Mouse (Mus musculus): Measurements from ENCODE around the gene Mysm1. TPM values are rescaled to one million over a fixed set of nuclear protein-coding genes. Genes with fewer than 3 reads are reported as not detected.

The Mysm1 gene
- 32.4 and 33.2 TPM in 2 replicates for total RNA-seq (2021)
- long read RNA-seq, full-length matches to known transcripts: 3 of 8 reads
- long read RNA-seq, partial matches to known transcripts: 3 of 8 reads
- long read RNA-seq, other reads (novel, unspliced or antisense): 2 of 8 reads

DNA sequence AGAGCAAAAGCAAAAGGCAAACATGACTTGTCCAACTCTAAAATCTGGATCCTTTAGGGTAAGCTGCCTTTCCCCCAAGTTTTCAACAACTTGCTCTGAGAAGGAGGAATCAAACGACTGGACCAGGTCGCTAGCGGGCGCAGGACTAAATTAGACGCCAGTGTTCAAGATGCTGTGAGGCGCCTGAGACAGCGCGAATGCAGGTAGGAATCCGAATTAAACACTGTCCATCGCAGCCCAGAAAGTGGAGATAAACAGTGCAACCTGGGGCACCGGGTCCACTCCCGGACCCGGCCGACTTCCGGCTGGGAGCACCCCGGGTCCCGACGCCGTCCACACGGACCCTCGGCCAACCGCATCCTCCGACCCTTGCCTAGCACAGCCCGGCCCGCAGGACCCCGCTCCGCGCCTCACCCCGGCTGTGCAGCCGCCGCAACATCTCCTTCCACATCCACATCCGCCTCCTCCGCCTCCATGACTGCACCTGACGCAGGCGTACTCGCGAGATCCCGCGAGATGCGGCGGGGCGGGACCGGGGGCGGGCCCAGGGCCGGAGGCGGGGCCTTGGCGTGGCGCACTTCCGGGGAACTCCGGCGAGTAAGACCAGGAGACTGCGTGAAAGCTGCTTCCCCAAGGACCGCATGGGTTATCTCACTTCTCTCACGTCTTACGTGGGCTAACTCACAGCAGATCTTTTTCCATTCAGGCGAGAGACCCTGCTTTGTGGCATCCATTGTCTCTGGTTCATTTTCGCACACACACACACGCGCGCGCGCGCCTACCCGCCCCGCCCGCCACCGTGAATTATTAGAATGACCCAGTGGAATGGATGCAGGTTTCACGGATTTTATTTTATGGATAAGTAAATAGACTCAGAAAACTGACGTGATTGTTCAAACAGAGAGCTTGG is at the start of gene Mysm1:
Mysm1 (minus strand) TSS at position 511 of the 910 bp plus-strand sequence.
- peak; percentile 96 for DNase-seq

DNA sequence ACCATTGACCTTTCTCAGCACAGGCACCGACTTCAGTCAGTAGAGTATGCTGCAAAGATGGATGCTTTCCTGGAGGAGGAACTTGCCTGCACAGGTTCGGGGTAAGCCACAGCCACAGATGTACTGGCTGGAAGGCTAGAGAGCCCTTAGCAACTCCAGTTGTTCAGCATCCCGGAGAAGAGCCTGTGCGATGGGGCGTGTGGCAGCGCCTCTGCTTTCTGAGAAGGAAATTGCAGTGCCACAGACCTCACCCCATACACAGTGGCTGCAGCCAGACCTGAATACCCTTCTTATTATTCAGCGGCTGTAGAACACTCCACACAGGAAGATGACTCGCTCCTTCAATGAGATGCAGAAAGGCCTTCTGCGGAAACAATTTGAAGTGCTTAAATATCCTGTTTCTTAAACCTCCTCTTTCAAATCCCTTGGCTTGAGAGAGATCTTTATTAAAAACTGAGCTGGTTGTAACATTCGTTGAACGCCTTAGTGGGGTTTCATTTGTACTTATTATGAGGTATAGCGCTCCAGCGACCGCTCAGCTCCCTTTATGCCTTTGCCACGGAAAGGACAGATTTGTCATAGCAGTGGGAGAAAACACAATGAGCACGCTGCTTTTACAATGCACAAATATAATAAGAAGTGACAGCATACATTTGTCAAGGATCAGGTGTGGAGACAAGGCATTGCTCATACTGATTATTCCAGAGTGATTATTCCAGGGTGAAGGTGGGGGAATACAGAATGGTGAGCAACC is 47.1 kb upstream of the Mysm1 start:
- DNase-seq: no peak

DNA sequence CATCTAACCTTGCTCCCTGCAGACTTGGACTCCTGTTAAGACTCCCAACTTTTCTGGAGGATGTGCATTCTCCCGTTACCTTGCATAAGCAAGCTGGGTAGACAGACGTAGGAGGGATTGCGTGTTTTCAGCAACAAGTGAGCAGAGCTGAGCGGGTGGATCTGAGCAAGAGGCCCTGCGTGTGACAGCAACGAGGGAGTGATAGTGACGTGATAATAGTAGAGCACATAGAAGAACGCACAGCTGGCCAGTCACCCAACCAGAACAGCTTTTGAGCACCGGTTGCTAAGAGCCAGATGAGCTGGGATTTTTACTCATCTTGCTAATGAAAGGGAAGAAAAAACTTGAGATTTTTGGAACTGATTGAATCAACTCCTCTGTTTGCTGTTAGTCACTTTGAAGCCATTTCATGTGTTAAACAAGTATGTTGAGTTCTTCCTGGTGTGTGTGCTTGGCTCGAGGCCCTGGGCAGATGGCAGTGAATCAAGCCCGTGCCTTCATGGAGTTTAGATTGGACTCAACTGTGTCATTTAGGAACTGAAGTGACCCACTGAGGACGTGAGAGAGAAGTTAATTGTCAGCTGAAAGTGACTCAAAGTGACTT is 44.6 kb upstream of the Mysm1 start:
- no peak for DNase-seq

DNA sequence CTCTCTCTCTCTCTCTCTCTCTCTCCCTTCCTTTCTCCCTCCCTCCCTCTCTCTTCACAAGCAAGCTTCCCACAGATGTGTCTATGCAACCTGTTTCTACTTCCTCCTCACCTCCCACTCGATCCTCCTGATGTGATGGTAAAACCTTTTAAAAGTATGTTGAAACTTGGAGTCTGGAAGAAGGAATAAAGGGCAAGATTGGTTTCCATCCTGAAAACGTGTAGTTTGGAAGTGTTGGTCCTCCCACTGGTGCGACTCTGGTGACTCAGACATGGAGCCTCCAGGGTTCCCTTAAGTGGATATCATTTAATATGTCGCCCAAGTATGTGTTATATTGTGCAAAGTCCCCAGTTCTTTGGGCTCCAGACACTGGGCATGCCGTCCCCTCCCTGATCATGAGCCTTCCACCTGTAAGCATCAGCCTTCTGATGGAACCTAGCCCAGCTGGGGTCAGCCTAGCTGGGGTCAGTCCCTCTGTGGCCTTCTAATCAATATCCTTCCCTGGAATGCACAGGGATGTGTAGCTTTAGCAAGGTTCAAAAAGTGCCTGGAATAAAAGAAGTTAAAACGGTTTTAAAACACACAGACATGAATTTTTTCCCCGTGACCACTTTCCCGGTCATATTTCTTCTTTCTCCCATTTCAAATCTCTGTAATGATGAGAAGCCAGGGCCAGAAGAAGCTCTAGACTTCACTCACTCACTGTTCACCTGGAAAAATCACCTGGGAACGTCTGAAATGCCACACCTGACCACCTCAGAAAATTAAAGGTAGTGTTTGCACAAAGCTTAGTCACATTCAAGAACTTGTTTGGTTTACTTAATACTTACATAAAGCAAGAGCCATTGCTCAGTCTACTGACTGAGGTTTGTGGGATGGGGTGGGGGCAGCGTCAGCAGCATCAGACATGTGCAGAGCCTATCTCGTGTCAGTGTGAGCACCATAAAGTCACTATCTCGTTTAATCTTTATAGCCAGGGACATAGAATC is 43.0 kb upstream of the Mysm1 start:
- no peak for DNase-seq

DNA sequence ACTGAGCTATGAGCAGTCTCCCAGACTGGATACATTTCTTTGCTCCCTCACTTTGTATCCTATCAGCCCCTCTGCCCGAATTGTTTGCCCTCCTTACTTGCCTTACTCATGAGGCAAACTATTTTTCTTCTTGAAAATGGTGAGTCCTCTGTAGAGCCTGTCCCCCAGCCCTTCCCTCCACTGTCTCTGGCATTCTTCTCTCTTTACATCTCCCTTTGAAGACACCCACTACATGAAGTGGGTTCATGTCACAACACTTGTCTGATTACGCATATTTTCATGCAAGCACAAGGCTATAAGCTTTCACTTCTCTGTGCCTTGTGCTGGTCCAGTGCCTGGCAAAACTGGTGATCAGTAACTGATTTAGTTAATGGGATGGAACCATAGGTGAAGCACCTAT is 41.3 kb upstream of the Mysm1 start:
- DNase-seq: no peak

DNA sequence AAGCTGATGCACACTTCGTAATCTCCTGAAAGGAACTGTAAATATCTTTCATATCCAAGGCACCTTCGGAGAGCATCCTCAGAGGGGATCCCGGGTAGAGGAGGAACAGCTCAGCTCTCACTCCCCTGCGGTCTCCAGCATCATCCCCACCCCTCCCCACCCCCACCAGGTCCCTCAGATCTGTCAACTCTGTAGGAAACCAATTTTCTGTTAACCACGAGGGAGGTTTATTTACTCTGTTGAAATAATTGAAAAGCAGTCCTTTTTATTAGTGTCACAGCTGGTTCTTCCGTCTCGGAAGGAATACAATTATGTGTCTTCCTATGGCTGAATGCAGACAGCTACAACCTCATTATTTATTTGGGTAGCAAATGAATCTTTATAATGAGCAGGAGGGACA is 39.3 kb upstream of the Mysm1 start:
- no peak for DNase-seq

DNA sequence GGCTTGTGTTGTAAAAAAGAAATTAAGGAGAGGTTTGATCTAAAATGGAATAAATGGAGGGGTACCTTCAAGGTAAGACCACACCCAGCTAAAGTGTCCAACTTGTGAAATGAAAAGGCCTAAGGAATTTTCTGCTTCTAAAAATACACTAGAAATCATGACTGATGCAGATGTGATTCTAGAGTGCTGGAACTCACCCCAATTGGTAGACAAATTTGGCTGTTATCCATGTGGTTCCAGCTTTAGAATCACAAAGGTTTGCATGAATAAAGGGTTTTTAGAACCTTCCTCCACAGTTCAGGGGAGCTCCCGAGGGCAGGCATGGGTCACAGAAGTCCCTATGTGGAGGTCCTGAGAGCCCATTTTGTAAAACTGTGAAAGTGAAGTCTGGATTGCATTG is 33.8 kb upstream of the Mysm1 start:
- no peak for DNase-seq

DNA sequence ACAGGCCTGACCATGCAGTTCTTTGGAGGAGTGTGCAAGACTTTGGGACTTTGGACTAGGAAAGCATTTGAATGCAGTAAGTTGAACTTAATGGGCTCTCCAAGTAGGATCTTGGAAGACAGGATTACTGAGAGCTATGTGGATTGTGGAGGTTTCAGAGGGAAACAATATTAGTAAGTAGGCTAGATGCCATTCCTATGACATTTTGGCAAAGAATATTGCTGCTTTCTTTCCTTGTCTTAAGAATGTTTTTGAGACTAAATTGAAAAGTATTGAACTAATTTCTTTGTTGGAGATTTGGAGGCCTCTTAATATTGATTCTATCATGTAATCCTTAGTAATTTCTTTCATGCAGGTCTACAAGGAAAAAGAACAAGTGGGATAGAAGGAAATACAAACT is 33.4 kb upstream of the Mysm1 start:
- no peak for DNase-seq

DNA sequence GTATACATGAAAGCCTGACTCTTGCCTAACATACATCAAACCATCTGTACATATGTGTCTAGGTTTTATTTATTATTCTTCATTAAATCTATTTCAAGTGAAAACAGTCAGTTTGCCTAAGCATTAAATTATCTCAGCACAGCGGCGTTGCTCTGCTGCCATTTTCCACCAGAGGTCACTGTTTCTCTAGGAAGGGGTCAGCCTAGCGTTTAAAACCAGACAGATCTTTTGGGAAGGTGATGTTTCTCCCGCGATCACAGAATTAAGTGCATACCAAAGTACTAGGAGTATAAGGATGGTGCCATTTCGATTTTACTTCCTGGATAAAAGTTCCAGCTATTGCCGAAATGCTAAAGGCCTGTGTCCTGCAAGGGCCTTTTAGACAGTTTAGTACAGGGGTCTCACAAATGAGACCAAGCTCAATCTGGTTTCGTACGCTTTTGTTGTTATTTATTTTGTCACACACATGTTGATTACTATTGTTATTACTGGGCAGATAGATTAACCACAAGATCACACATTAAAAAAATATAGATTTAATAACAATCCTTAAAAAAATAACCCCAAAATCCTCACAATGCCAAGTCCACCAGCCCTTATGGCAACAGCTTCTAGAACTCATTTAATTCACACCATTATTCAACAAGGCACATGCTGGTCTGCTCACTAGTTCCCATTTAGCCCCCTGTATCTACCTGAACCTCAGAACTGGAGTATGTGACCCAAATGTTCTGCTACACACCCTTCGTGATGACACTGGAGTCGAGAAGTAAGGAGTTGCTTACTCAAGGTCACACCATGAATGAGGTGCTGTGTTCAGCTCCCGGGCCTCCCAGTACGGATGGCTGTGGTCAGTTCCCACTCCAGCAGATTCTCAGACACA is 29.5 kb upstream of the Mysm1 start:
- DNase-seq: peak; percentile 73

DNA sequence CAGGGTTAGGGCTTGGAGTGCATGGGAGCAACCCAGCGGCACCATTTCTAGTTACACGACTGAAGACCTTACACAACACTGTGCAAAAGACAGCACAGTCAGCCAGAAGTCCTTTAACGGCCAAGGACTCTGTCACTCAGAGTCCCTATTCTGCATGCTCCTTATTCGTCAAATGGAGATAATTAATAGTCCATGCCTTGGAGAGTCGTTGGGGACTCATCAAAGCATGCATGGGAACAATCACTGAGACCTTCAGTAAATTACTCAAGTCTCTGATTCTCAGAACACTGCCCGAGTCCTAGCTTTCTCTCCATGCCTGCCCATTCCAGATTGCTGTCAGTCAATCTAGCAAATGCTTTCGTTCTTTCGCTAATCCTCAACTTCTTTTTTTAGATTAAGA is 28.9 kb upstream of the Mysm1 start:
- no peak for DNase-seq

DNA sequence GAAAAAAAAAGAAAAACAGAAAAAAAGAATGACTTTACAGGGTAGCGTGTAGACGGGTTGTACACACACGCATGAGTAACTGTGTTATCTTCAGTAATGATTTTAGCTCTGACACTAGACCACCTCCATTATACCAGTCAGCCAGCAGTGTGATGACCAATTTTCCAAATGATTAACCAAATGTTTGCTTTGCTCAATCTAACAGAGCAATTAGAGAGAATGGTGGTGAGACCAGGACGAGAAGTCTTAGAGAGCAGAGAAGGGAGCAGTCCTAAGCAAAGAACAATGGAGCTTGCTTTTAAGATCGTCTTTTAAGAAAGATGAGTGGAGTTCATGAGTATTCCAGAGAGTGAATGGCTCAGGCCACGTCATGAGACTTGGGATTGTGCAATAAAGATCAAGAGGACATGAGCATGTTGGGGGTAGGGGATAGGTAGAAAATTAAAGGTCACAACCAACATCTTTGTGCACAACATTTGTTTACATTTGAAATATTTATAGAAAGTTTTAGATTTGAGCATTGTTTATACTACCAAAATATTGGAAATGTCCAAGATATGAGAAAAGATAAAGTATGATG is 26.4 kb upstream of the Mysm1 start:
- no peak for DNase-seq

DNA sequence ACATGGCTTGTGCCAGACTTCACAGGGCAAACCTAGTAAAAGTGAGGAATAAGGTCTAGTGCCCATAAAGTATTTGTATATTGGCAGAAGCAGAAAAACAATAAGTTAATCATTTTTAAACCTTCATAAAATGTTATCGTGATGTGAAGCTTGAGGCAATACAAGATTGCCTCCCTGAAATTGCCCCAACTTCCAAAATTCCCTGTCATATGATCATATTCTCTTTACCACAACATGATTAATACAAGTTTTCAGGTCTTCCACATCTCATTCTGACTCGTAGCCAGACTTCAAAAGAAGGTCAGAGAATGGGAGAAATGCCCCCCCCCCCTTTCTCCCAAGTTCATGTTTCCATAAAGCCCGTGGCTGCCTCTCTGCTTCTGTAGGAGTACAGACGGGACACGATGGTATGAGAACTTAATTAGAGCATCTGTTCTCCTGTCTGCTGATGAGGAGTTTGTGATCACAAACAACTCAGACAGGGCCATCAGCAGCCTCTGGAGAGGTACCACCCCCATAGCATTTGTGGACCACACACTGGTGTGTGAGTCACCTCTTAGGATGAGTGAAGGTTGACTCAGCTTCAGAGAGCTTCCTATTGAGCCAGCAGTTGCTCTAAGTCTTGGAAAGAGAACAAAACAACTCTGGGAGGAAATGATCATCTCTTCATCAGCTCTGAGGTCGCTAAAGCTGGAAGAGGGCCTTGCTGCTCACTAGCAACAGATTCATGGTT is 22.3 kb upstream of the Mysm1 start:
- peak; percentile 11 for DNase-seq

DNA sequence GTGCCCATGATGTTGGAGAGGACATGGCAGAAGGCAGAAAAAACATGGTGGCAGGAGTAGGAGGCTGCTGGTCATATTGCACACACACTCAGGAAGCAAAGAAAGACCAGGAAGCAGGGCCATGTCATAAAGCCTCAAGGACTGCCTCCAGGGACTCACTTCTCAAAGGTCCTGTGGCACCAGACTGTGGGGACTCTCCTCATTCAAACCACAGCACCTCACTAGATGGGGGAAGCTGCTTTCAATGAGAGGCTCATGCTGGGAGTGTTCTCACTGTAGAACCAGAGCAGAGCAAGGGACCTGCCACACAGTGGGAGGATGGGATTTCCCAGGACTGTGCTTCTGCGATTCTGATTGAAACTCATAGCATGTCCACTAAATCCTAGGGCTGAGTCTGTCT is 21.2 kb upstream of the Mysm1 start:
- no peak for DNase-seq

DNA sequence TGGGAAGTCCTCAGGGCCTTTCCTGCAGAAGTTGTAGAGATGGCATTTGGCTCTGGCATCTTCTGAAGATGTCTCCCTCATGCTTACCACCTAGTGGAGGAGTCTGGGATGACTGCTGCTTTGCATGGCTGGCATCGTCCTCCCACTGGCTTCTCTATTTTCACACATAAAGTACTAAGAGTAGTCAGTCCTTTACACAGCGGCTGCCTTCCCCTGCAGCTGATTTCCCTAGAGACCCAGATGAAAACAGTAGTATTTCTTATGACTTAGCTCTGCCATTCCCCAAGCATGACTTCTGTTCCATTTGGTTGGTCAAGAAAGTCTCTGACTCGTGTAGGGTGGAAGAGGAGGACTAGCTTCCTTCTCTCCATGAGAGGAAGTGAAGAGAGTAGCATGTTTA is 20.3 kb upstream of the Mysm1 start:
- no peak for DNase-seq

DNA sequence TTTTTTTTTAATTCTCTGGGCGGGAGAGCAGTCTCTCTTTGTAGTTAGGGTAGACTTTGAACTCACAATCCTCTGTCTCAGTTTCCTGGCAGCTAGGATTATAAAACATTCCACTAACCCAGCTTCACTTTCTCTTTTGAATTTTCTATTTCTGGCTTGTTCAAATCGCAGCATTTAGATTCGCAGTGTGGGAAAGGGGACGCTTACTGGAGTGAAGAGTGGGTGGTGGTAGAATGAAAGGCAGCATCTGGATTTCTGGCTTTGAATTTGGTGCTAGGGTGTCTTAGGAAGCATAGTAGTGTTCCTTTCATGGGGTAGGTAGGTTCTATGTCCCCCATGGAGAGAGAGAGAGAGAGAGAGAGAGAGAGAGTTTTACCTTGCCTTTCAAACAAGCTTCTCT is 17.0 kb upstream of the Mysm1 start:
- DNase-seq: no peak

DNA sequence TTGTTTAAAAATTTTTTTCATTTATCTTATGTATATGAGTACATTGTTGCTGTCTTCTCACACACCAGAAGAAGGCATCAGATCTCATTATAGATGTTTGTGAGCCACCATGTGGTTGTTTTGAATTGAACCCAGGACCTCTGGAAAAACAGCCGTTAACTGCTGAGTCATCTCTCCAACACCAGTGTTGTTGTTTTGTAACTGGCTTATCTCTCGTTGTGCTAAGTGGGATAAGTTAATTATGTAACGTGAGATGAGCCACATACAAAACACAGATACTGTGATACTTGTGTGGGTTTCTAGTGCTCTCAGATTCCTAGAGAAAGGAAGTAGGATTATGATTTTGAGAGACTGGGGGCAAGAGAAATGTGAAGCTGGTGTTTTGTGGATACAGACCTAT is 11.3 kb upstream of the Mysm1 start:
- DNase-seq: no peak

DNA sequence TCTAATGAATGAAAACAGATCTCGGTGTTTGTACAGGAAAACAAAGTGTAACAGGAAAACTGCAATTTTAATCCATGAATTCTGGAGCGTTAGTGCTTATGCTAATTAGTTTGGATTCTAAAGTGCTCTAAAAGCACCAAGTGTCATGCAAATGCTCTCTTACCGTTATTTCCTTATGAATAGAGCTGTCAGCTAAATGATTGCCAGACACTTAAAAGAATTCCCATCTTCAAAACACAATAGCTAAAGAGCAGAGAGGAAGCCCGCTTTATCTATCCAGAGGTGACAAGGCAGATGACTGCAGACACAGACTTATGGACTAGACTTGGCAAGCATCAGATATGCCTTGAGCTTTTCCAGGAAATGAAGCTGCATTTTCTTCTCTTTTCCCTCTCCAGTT is 8.8 kb upstream of the Mysm1 start:
- DNase-seq: no peak

DNA sequence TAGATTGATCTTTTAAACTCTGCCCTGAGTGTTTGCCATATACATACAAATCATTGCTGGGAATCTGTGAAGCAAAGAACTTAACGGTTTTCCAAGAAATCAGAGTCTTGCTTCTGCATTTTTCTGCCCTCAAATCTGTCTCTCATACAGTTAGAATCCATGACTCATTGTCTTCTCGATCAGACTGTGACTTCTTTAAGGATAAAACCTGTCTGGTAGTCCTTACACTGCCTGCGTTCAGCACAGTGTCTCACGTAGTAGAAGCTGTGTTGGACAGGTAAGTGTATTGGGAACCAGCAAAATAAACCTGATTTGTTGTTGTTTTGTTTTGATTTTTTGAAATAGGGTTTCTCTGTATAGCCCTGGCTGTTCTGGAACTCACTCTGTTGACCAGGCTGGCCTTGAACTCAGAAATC is 608 bp upstream of the Mysm1 start:
- no peak for DNase-seq

DNA sequence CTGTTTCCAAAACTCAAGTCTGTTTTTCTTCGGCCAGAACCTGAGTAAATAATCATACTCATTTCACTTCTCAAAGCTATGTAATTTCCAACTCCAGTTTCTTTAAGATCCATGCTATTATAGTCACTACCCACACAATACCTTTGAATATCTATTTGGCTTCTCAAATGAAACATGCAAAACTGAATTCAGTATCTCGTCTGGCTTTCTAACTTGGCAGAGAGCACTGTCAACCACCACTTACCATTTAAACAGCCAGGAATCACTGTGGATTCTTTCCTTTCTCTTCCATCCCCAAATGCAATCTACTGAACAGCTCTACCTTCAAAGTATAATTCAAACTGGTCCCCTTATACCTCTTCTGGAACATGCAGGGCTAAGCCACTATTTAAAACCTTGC is 5.6 kb downstream of the Mysm1 start:
- DNase-seq: no peak

DNA sequence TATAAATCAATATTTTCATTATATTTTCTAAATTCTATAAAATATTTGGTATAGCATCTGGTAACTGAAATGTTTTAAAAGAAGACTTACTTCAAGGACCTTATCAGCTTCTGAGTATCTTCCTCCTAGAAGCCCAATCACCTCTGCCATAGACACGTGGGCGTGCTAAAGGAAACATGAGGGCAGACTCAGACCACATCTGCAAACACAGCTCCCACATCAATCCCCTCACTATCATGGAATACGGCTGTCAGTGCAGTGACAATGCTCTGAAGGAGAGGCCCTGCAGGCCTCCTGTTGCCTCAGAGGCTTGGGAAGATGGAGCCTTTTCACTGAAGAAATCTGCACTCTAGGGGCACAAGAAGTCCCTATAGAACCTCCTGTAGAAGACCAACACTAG is 26.1 kb downstream of the Mysm1 start:
- DNase-seq: no peak

Measured in adrenal gland, postnatal 25 days (tissue).